Mouse (Mus musculus) limb, embryonic 14.5 days (tissue): Measurements from ENCODE around the gene Aff3. TPM values are rescaled to one million over a fixed set of nuclear protein-coding genes. Genes with fewer than 3 reads are reported as not detected.

ENCODE experiments used
- ATAC-seq: fragments of 200-750 bp; cut with Nextera tagmentation; 2 replicates; pipeline ENCODE4 v1.8.0; 2017; ENCODE audit warnings: low read depth, moderate number of reproducible peaks, moderate TSS enrichment; ENCODE audit not compliant: low FRiP score
- DNase-seq: peaks from one replicate; pipeline ENCODE4 v3.0.0-alpha.2; 2015; ENCODE audit warnings: low spot score
- H3K27ac ChIP-seq: fragments of 300-500 bp; sonication (generic); replicated peaks from 2 replicates; pipeline ENCODE4 v1.5.1; 2014; ENCODE audit warnings: low read depth, mild to moderate bottlenecking, low read length, moderate library complexity, mixed read lengths
- H3K27me3 ChIP-seq: fragments of 300-500 bp; sonication (generic); 2 replicates; pipeline ENCODE4 v1.6.1; 2014; ENCODE audit warnings: low read length, mixed read lengths; ENCODE audit not compliant: control insufficient read depth, insufficient read depth
- H3K36me3 ChIP-seq: fragments of 300-500 bp; sonication (generic); 2 replicates; pipeline ENCODE4 v1.6.1; 2014; ENCODE audit warnings: mild to moderate bottlenecking, low read length, moderate library complexity, mixed read lengths; ENCODE audit not compliant: control insufficient read depth, insufficient read depth
- H3K4me1 ChIP-seq: fragments of 300-500 bp; sonication (generic); 2 replicates; pipeline ENCODE4 v1.6.1; 2014; ENCODE audit warnings: antibody characterized with exemption, low read length, mixed read lengths; ENCODE audit not compliant: control insufficient read depth, insufficient read depth
- H3K4me2 ChIP-seq: fragments of 300-500 bp; sonication (generic); replicated peaks from 2 replicates; pipeline ENCODE4 v1.6.1; 2014; ENCODE audit warnings: low read depth, mild to moderate bottlenecking, low read length, moderate library complexity; ENCODE audit not compliant: severe bottlenecking
- H3K4me3 ChIP-seq: fragments of 300-500 bp; sonication (generic); replicated peaks from 2 replicates; pipeline ENCODE4 v1.5.1; 2014; ENCODE audit warnings: low read length
- H3K9ac ChIP-seq: fragments of 300-500 bp; sonication (generic); 2 replicates; pipeline ENCODE4 v1.6.1; 2014; ENCODE audit warnings: mild to moderate bottlenecking, low read depth, low read length, moderate library complexity; ENCODE audit not compliant: severe bottlenecking
- H3K9me3 ChIP-seq: fragments of 300-500 bp; sonication (generic); 2 replicates; pipeline ENCODE4 v1.6.1; 2016; ENCODE audit warnings: low read length; ENCODE audit not compliant: control insufficient read depth
- POLR2A ChIP-seq: fragments of 200-500 bp; IDR thresholded peaks from 2 replicates; pipeline ENCODE4 v1.8.0; 2012; ENCODE audit warnings: inconsistent platforms, mild to moderate bottlenecking, moderate library complexity, borderline replicate concordance; ENCODE audit not compliant: insufficient read depth, insufficient read length; ENCODE audit errors: extremely low read depth
- WGBS: fragments of 180-500 bp; shearing (Covaris S2); extraction: QIAGEN DNeasy Blood & Tissue Kit; methylation state at CpG from one replicate; pipeline ENCODE4 v1.1.7; 2014; 5-methylcytosine and 5-hydroxymethylcytosine counted together
- polyA plus RNA-seq, 2 experiments: library from polyadenylated mRNA; depleted of rRNA in 1 of 2; stranded (reverse) in 1 of 2; unstranded in 1 of 2; fragments of >200 nt; fragmentation: Nextera tagmentation in 1 of 2; extraction: Ambion mirVana in 1 of 2; gene quantifications; 2 replicates each; pipeline versions ENCODE4 v1.2.1 to v1.2.3; 2012 to 2014

The Aff3 gene
- polyA plus RNA-seq, 2 experiments = 20.4 to 22.4 TPM

DNA sequence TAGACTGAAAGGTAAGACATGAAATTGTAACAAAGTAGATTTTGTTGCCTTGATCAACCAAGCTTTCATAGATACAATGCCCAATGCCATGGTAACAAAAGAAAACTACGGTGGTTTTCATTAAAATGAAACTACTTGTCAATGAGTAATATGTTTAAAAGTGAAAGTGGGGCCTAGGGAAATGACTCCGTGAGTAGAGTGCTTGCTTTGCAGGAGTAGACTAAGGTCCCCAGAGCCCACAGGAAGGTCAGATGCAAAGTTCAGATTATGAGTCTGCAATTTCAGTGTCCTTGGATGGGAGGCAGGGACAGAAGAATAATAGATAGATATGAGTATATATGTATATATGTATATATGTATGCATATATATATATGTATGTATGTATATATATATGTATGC is 84.2 kb downstream of the Aff3 start:
- no peak overlapping the region for H3K4me3 ChIP-seq
- H3K9me3 ChIP-seq = no peaks in the 10 kb centered on the region
- no peaks in the 10 kb centered on the region for H3K27me3 ChIP-seq
- ATAC-seq (no peak), DNase-seq (no peak)
- no peak overlapping the region for H3K4me2 ChIP-seq
- no peaks in the 10 kb centered on the region for H3K36me3 ChIP-seq
- no peak for TF ChIP-seq POLR2A
- no peak overlapping the region for H3K9ac ChIP-seq
- H3K4me1 ChIP-seq = peaks cover 8% of the 10 kb centered on the region; the same call in 1 of the 2 replicates
- H3K27ac ChIP-seq = no peak overlapping the region
- WGBS = 85% methylated on average over 2 of the region's 2 CpGs

DNA sequence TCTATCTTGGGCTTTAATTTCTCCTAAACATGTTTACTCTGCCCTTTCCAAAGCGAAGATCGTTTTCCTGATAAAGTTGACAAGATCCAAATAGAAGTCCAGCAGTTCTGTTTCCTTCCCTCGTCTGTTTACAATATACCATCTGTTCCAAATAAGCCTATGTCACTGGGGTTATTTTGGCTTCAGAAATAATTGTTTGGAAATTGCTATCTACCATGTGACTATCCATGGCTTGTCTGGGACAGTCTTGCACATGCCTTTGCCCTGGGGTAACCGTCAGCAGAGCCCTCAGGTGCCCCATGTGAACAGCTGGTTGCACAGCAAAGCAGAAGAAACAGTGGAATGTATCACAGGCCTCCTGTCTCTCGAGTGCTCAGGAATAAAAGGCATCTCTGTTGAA is 86.4 kb downstream of the Aff3 start:
- no peak overlapping the region for H3K27ac ChIP-seq
- no peak overlapping the region for H3K4me2 ChIP-seq
- H3K9me3 ChIP-seq = no peaks in the 10 kb centered on the region
- ATAC-seq (no peak), DNase-seq (no peak)
- no peak overlapping the region for H3K4me3 ChIP-seq
- H3K9ac ChIP-seq = no peak overlapping the region
- WGBS = 47% methylated on average over 5 of the region's 5 CpGs
- H3K36me3 ChIP-seq = no peaks in the 10 kb centered on the region
- no peaks in the 10 kb centered on the region for H3K27me3 ChIP-seq
- no peak for TF ChIP-seq POLR2A
- H3K4me1 ChIP-seq = peaks cover 8% of the 10 kb centered on the region; the same call in 1 of the 2 replicates

DNA sequence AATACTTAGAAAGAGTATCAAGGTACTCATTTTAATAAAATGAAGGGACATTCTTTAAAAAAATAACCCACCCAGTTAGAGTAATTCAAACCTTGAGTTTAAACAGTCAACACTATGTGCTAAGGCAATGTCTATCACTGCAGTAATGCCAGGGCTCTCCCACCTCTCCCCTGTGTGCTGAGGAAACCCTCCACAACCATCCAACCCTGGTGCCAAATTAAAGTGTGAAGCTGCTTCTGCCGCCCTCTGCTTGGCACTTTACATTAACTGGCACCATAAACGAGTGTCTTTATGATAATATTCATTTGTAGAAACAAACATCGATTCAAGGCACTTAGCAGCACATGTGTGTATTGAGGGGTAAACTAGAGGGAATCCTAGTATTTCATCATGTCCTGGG is 97.0 kb downstream of the Aff3 start:
- Histone ChIP-seq H3K4me2 (no peak overlapping the region), H3K4me1 (peaks cover 17% of the 10 kb centered on the region), H3K9ac (no peak overlapping the region), H3K4me3 (no peak overlapping the region), H3K27me3 (no peaks in the 10 kb centered on the region), H3K9me3 (no peaks in the 10 kb centered on the region), H3K27ac (no peak overlapping the region), H3K36me3 (no peaks in the 10 kb centered on the region)
- TF ChIP-seq POLR2A = no peak
- 78% methylated on average over 3 of the region's 3 CpGs for WGBS
- ATAC-seq (no peak), DNase-seq (no peak)

DNA sequence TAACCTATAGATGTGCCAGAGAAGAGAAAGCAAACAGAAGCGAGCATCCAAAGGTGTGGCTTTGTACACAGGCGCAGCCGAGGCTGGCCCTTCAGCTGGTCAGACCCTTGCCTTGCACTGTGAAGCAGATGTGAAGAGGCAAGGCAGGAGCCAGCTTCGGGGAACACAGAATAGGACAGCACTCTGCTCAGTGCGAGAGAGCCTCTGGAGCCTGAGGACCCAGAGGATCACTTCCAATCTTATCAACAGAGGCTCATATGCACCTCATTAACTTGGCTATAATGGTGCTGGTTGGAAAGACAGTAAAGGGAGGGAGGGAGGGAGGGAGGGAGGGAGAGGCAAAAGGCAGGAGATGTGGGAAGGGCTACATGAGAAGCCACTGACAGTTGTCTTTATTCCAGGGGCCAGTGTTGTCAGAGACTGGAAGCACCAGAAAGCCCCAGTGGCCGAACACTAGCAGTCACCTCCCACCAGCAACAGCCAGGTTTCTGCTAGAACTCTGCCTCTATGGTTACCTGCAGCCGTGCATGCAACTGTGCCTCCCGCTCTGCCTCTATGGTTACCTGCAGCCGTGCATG is 98.6 kb downstream of the Aff3 start:
- DNase-seq (no peak), ATAC-seq (no peak)
- Histone ChIP-seq H3K4me3 (no peak overlapping the region), H3K27me3 (no peaks in the 10 kb centered on the region), H3K4me1 (peaks cover 17% of the 10 kb centered on the region), H3K9me3 (no peaks in the 10 kb centered on the region), H3K36me3 (no peaks in the 10 kb centered on the region), H3K27ac (no peak overlapping the region), H3K9ac (no peak overlapping the region), H3K4me2 (no peak overlapping the region)
- 56% methylated on average over 9 of the region's 9 CpGs for WGBS
- no peak for TF ChIP-seq POLR2A

DNA sequence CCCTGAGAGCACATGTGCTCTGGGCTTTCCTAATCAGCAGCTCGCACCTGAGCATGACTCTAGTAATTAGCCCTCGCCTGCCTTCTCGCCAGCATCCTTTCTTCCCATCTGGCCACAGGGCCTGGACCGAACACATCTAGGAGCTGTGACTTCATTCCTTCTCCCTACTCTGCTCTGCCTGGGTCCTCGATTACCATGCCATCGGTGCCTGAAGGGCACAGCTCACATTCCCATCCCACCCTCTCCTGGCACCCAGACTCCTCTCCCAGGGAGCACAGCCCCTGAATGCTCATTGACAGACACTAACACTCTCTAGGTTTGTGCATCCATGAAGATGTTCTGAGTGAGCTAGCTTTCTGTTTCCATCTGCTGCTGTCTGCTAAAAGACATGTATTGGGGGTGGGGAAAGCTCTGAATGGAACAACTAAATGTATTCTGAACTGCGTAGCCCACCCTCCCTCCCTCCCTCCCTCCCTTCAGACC is 99.4 kb downstream of the Aff3 start:
- no peaks in the 10 kb centered on the region for H3K9me3 ChIP-seq
- no peak overlapping the region for H3K4me3 ChIP-seq
- H3K36me3 ChIP-seq = no peaks in the 10 kb centered on the region
- H3K4me1 ChIP-seq = peaks cover 17% of the 10 kb centered on the region
- WGBS = 45% methylated on average over 7 of the region's 7 CpGs
- TF ChIP-seq POLR2A = no peak
- DNase-seq (no peak), ATAC-seq (no peak)
- H3K9ac ChIP-seq = no peak overlapping the region
- H3K27ac ChIP-seq = no peak overlapping the region
- H3K27me3 ChIP-seq = no peaks in the 10 kb centered on the region
- H3K4me2 ChIP-seq = no peak overlapping the region
